Mouse (Mus musculus): ENCODE measurements around the gene Crtap. TPM values are rescaled to one million over a fixed set of nuclear protein-coding genes. Genes with fewer than 3 reads are reported as not detected.

Crtap gene
- total and polyA plus RNA-seq, 3 experiments = 17.8 to 27.7 (median 19.2) TPM

- Histone ChIP-seq H3K27me3 (replicated peaks) (no peaks in the 10 kb centered on the region), H3K79me2 (replicated peaks; ENCODE audit: control insufficient read depth, extremely low read depth, insufficient read depth, poor library complexity, severe bottlenecking) (no peaks in the 10 kb centered on the region), H3K9me3 (replicated peaks; ENCODE audit: low read length) (peaks cover 8% of the 10 kb centered on the region), H3K36me3 (replicated peaks in 1 of 2; ENCODE audit: control insufficient read depth in 1 of 2, insufficient read depth in 1 of 2, low read length in 1 of 2) (peaks cover 37 to 61% of the 10 kb centered on the region in 2 experiments), H3K9ac (ENCODE audit: insufficient read depth, low read depth) (no peak overlapping the region), H3K27ac (ENCODE audit: insufficient read depth, low read depth) (no peak overlapping the region), H3K4me3 (replicated peaks in 1 of 3; ENCODE audit: low read depth in 2 of 3, low read length in 2 of 3, poor library complexity in 1 of 3) (no peak overlapping the region), H3K4me1 (ENCODE audit: control insufficient read depth in 1 of 2, insufficient read depth in 2 of 2) (peaks cover 0 to 37% of the 10 kb centered on the region in 2 experiments; a peak in 2 of 4 replicates), H3K4me2 (ENCODE audit: insufficient read depth, low read depth, poor library complexity, severe bottlenecking) (no peak overlapping the region)
- dilution Hi-C loops (cut with MboI; ENCODE audit: extremely low pct_ligation_motif_present, extremely low pct_unique_long_range_greater_than_20kb, low sequenced_read_pairs) (no loop called here), in situ Hi-C loops (cut with MboI; ENCODE audit: low pct_ligation_motif_present, low pct_unique_long_range_greater_than_20kb, low sequenced_read_pairs) (no loop called here)
- TF ChIP-seq ZKSCAN1 (IDR thresholded peaks at IDR 0.05; ENCODE audit: borderline replicate concordance, low read depth, low read length) (no peak), TBP (conservative IDR thresholded peaks at IDR 0.05; ENCODE audit: low read depth, low read length) (no peak), HCFC1 (IDR thresholded peaks at IDR 0.05; ENCODE audit: low read depth, low read length) (no peak), IRF4 (IDR thresholded peaks at IDR 0.05; ENCODE audit: low read depth, low read length) (no peak), USF1 (IDR thresholded peaks at IDR 0.05; ENCODE audit: low read depth, low read length) (no peak), KAT2A (IDR thresholded peaks at IDR 0.05; ENCODE audit: insufficient replicate concordance, low read length) (no peak), ELF1 (IDR thresholded peaks at IDR 0.05; ENCODE audit: low read depth, low read length) (no peak), GABPA (IDR thresholded peaks at IDR 0.05; ENCODE audit: insufficient replicate concordance, low read depth, low read length) (no peak), USF2 (conservative IDR thresholded peaks at IDR 0.05; ENCODE audit: low read depth, low read length) (no peak), RAD21 (IDR thresholded peaks at IDR 0.05; ENCODE audit: low read depth, low read length) (no peak), EP300 (IDR thresholded peaks at IDR 0.05; ENCODE audit: low read length) (no peak), MYC (IDR thresholded peaks at IDR 0.05; ENCODE audit: low read depth, low read length) (no peak), MAX (IDR thresholded peaks at IDR 0.05; ENCODE audit: low read length) (no peak), UBTF (IDR thresholded peaks at IDR 0.05; ENCODE audit: low read depth, low read length) (no peak)
- no peak for DNase-seq (ENCODE audit: extremely low read depth)
Measured at GRCm38 (mm10) chr9:114428103-114428834, 37.8 kb upstream of the Crtap start.

GRCm38 (mm10) chr9:114427425-114427824, 37.0 kb upstream of the Crtap start:
- Histone ChIP-seq H3K4me2 (ENCODE audit: insufficient read depth, low read depth, poor library complexity, severe bottlenecking) (no peak overlapping the region), H3K9me3 (replicated peaks; ENCODE audit: low read length) (peaks cover 8% of the 10 kb centered on the region), H3K9ac (ENCODE audit: insufficient read depth, low read depth) (no peak overlapping the region), H3K79me2 (replicated peaks; ENCODE audit: control insufficient read depth, extremely low read depth, insufficient read depth, poor library complexity, severe bottlenecking) (no peaks in the 10 kb centered on the region), H3K36me3 (replicated peaks in 1 of 2; ENCODE audit: control insufficient read depth in 1 of 2, insufficient read depth in 1 of 2, low read length in 1 of 2) (peaks cover 33 to 57% of the 10 kb centered on the region in 2 experiments), H3K4me3 (replicated peaks in 1 of 3; ENCODE audit: low read depth in 2 of 3, low read length in 2 of 3, poor library complexity in 1 of 3) (no peak overlapping the region), H3K27ac (ENCODE audit: insufficient read depth, low read depth) (no peak overlapping the region), H3K4me1 (ENCODE audit: control insufficient read depth in 1 of 2, insufficient read depth in 2 of 2) (peaks cover 0 to 40% of the 10 kb centered on the region in 2 experiments; a peak in 2 of 4 replicates), H3K27me3 (replicated peaks) (no peaks in the 10 kb centered on the region)
- in situ Hi-C loops (cut with MboI; ENCODE audit: low pct_ligation_motif_present, low pct_unique_long_range_greater_than_20kb, low sequenced_read_pairs) = no loop called here
- dilution Hi-C loops (cut with MboI; ENCODE audit: extremely low pct_ligation_motif_present, extremely low pct_unique_long_range_greater_than_20kb, low sequenced_read_pairs) = no loop called here
- TF ChIP-seq RCOR1 (conservative IDR thresholded peaks at IDR 0.05; ENCODE audit: low read depth, low read length) (no peak), HCFC1 (IDR thresholded peaks at IDR 0.05; ENCODE audit: low read depth, low read length) (no peak), CHD2 (IDR thresholded peaks at IDR 0.05; ENCODE audit: low read length) (no peak), TCF12 (IDR thresholded peaks at IDR 0.05; ENCODE audit: low read depth, low read length) (no peak), ELF1 (IDR thresholded peaks at IDR 0.05; ENCODE audit: low read depth, low read length) (no peak), MAX (IDR thresholded peaks at IDR 0.05; ENCODE audit: low read length) (no peak), USF2 (conservative IDR thresholded peaks at IDR 0.05; ENCODE audit: low read depth, low read length) (no peak), MXI1 (IDR thresholded peaks at IDR 0.05; ENCODE audit: low read depth, low read length) (no peak), NRF1 (IDR thresholded peaks at IDR 0.05; ENCODE audit: low read depth, low read length) (no peak), ZNF384 (IDR thresholded peaks at IDR 0.05; ENCODE audit: low read depth, low read length) (no peak), ETS1 (conservative IDR thresholded peaks at IDR 0.05; ENCODE audit: low read depth, low read length) (no peak), BHLHE40 (IDR thresholded peaks at IDR 0.05; ENCODE audit: low read depth, low read length) (no peak), RAD21 (IDR thresholded peaks at IDR 0.05; ENCODE audit: low read depth, low read length) (no peak), CTCF (conservative IDR thresholded peaks at IDR 0.05 in 1 of 2, IDR thresholded peaks at IDR 0.05 in 1 of 2; ENCODE audit: low read depth in 2 of 2, low read length in 2 of 2) (no peak), MAFK (IDR thresholded peaks at IDR 0.05; ENCODE audit: insufficient replicate concordance, low read length) (no peak), SIN3A (IDR thresholded peaks at IDR 0.05; ENCODE audit: low read length) (no peak), E2F4 (IDR thresholded peaks at IDR 0.05; ENCODE audit: insufficient replicate concordance, low read depth, low read length) (no peak), KAT2A (IDR thresholded peaks at IDR 0.05; ENCODE audit: insufficient replicate concordance, low read length) (no peak)
- no peak for DNase-seq (ENCODE audit: extremely low read depth)
